Mouse (Mus musculus): ENCODE measurements around the gene Ndrg3. TPM values are rescaled to one million over a fixed set of nuclear protein-coding genes. Genes with fewer than 3 reads are reported as not detected.
"Not testable (repeated sequence)": the region's sequence is repeated elsewhere in the genome, so short reads cannot be mapped to it uniquely, and the experiment has no call there.

Ndrg3 gene
- polyA plus RNA-seq, 1 experiment from 2014 or later: 141 TPM

GRCm38 (mm10) chr2:156915559-156915958 lies 76.3 kb downstream of the Ndrg3 start:
- H3K9ac ChIP-seq: no peak overlapping the region
- no peak for ATAC-seq (ENCODE audit: low FRiP score, low read depth)
- no peak overlapping the region for H3K27ac ChIP-seq (replicated peaks)
- 90% methylated on average over 3 of the region's 3 CpGs for WGBS
- no peaks in the 10 kb centered on the region for H3K36me3 ChIP-seq
- H3K4me2 ChIP-seq: no peak overlapping the region
- no peaks in the 10 kb centered on the region for H3K9me3 ChIP-seq
- H3K4me3 ChIP-seq: no peak overlapping the region
- no peaks in the 10 kb centered on the region for H3K27me3 ChIP-seq
- no peaks in the 10 kb centered on the region for H3K4me1 ChIP-seq (replicated peaks)

DNA sequence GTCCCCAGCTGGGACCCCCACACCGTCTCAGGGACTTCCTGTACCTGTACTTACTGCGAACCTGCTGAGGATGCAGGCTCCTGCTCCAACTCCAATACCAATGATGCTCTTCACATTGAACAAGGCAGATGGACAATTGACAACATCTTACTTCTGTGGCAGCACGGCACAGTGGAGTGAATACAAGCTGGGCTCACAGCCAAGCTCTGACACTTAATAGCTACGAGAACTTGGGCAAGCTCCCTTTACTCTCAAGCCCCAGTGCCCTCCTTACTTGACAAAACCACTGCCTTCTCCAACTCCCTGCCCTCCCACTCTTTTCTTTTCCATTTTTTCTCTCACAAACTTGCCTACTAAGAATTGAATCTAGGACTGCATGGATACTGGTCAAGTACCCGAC lies 78.7 kb downstream of the Ndrg3 start:
- Histone ChIP-seq H3K9ac (no peak overlapping the region), H3K27me3 (no peaks in the 10 kb centered on the region), H3K36me3 (no peaks in the 10 kb centered on the region), H3K4me3 (no peak overlapping the region), H3K9me3 (no peaks in the 10 kb centered on the region), H3K4me2 (no peak overlapping the region), H3K4me1 (replicated peaks) (no peaks in the 10 kb centered on the region), H3K27ac (replicated peaks) (no peak overlapping the region)
- no peak for ATAC-seq (ENCODE audit: low FRiP score, low read depth)
- 73% methylated on average over 5 of the region's 5 CpGs for WGBS

DNA sequence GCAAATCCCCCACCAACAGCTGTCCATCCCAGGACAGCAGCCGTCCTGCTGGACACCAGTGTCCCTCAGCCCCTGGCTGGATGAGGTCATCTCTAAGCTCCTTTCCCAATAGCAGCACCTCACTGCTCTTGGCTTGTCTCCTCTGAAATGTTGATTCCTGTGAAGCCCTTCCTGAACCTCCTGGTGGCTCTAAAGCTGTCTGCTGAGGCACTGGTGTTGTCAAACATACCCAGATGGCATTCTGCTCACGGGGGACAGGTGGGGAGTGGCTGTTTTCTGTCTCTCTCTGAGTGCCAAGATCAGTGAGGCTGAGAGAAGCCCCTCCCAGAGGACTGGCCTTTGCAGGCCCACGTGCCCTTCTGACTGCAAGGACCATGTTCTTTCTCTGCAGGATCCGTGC lies 85.9 kb downstream of the Ndrg3 start:
- not testable (repeated sequence) for H3K9me3 ChIP-seq
- WGBS: 32% methylated on average over 4 of the region's 4 CpGs

GRCm38 (mm10) chr2:156904976-156905717 lies 86.7 kb downstream of the Ndrg3 start:
- H3K27ac ChIP-seq (replicated peaks): no peak overlapping the region
- H3K9ac ChIP-seq: no peak overlapping the region
- H3K4me2 ChIP-seq: no peak overlapping the region
- no peaks in the 10 kb centered on the region for H3K36me3 ChIP-seq
- H3K4me1 ChIP-seq (replicated peaks): no peaks in the 10 kb centered on the region
- H3K4me3 ChIP-seq: no peak overlapping the region
- 29% methylated on average over 6 of the region's 6 CpGs for WGBS
- H3K9me3 ChIP-seq: no peaks in the 10 kb centered on the region
- ATAC-seq (ENCODE audit: low FRiP score, low read depth): no peak
- no peaks in the 10 kb centered on the region for H3K27me3 ChIP-seq

More for the DNA sequence above, 85.9 kb downstream of the Ndrg3 start:
- H3K4me3 ChIP-seq; H3K4me2 ChIP-seq; H3K9ac ChIP-seq; H3K36me3 ChIP-seq; ATAC-seq (ENCODE audit: low FRiP score, low read depth); H3K27me3 ChIP-seq; H3K27ac ChIP-seq (replicated peaks); H3K4me1 ChIP-seq (replicated peaks): not testable (repeated sequence)

GRCm38 (mm10) chr2:156903367-156903766 lies 88.5 kb downstream of the Ndrg3 start:
- Histone ChIP-seq H3K9me3 (no peaks in the 10 kb centered on the region), H3K4me3 (no peak overlapping the region), H3K27me3 (no peaks in the 10 kb centered on the region), H3K4me1 (replicated peaks) (no peaks in the 10 kb centered on the region; the same call in 1 of the 2 replicates), H3K27ac (replicated peaks) (no peak overlapping the region), H3K4me2 (no peak overlapping the region), H3K36me3 (no peaks in the 10 kb centered on the region), H3K9ac (no peak overlapping the region)
- no peak for ATAC-seq (ENCODE audit: low FRiP score, low read depth)
- 45% methylated on average over 2 of the region's 2 CpGs for WGBS

- not testable (repeated sequence) for H3K27ac ChIP-seq (replicated peaks); H3K9ac ChIP-seq; ATAC-seq (ENCODE audit: low FRiP score, low read depth); H3K36me3 ChIP-seq; H3K4me1 ChIP-seq (replicated peaks); H3K4me3 ChIP-seq; H3K27me3 ChIP-seq; H3K9me3 ChIP-seq; H3K4me2 ChIP-seq
- 89% methylated on average over 4 of the region's 4 CpGs for WGBS
Measured at GRCm38 (mm10) chr2:156902411-156902810, 89.4 kb downstream of the Ndrg3 start.

GRCm38 (mm10) chr2:156901883-156902282 lies 90.0 kb downstream of the Ndrg3 start:
- no peak for ATAC-seq (ENCODE audit: low FRiP score, low read depth)
- Histone ChIP-seq H3K4me1 (replicated peaks) (no peaks in the 10 kb centered on the region; the same call in none of the 2 replicates), H3K4me3 (no peak overlapping the region), H3K27ac (replicated peaks) (no peak overlapping the region), H3K36me3 (no peaks in the 10 kb centered on the region), H3K9me3 (no peaks in the 10 kb centered on the region), H3K4me2 (no peak overlapping the region), H3K9ac (no peak overlapping the region), H3K27me3 (no peaks in the 10 kb centered on the region)
- WGBS: 77% methylated on average over 6 of the region's 6 CpGs

DNA sequence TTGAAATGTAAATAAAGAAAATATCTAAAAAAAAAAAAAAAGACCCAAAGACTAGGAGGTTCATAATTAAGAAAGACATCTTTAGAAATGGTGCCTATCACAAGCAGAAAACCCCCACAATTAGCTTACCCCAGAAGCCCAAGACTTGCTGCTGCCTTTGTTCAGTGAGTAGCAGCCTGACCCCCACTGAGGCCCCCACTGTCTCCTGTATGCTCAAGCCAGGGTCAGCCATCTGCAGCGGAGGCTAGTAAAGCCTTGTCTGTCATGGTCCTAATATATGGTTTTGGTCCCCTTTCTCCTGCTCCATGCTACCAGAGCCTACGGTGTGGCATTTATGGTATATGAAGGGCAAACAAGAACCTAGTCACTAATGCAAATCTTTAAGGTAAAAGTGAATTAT lies 90.5 kb downstream of the Ndrg3 start:
- no peaks in the 10 kb centered on the region for H3K9me3 ChIP-seq
- WGBS: 77% methylated on average over 2 of the region's 2 CpGs
- ATAC-seq (ENCODE audit: low FRiP score, low read depth): no peak
- no peak overlapping the region for H3K4me2 ChIP-seq
- no peak overlapping the region for H3K27ac ChIP-seq (replicated peaks)
- H3K4me3 ChIP-seq: no peak overlapping the region
- no peaks in the 10 kb centered on the region; the same call in none of the 2 replicates for H3K4me1 ChIP-seq (replicated peaks)
- H3K9ac ChIP-seq: no peak overlapping the region
- H3K27me3 ChIP-seq: no peaks in the 10 kb centered on the region
- H3K36me3 ChIP-seq: no peaks in the 10 kb centered on the region

DNA sequence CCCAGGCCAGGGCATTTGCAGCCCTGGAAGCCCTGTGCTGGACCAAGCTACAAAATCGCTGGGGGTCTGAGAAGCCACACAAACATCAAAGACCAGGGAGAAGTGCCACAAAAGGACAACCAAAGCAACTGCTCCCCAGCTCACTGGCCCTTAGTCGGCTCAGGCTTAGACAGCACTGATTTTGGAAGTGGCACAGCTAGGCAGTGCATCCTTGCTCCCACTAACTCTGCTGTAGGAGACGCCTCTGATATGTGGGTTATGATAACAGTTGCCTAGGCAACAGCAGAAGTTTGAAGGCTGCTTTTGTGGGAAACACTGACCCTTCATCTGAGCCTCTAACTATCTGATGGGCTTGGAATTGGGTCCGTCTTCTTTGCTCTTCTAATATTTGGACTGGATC lies 92.7 kb downstream of the Ndrg3 start:
- Histone ChIP-seq H3K27me3 (no peaks in the 10 kb centered on the region), H3K27ac (replicated peaks) (no peak overlapping the region), H3K4me2 (no peak overlapping the region), H3K9me3 (no peaks in the 10 kb centered on the region), H3K36me3 (no peaks in the 10 kb centered on the region), H3K4me3 (no peak overlapping the region), H3K9ac (no peak overlapping the region), H3K4me1 (replicated peaks) (no peaks in the 10 kb centered on the region; the same call in none of the 2 replicates)
- 75% methylated on average over 4 of the region's 4 CpGs for WGBS
- ATAC-seq (ENCODE audit: low FRiP score, low read depth): no peak

DNA sequence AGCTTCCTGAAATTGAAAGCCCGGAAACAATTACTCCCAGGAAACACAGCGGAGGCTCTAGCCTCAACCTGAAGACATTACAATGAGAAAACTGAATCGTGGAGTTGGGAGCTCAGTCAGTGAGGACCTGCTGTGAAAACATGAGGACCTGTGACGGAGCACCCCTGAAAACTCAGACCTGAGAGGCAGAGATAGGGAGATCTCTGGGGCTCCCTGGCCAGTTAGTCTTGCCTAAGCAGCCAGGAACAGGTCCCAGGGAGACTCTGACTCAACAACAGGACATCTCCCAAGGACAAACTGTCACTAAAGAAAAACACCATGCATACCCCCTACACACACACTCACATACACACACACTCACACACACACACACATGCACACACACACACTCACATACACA lies 93.5 kb downstream of the Ndrg3 start:
- Histone ChIP-seq H3K4me1 (replicated peaks) (no peaks in the 10 kb centered on the region; the same call in none of the 2 replicates), H3K4me2 (no peak overlapping the region), H3K9ac (no peak overlapping the region), H3K27me3 (no peaks in the 10 kb centered on the region), H3K9me3 (no peaks in the 10 kb centered on the region), H3K36me3 (no peaks in the 10 kb centered on the region), H3K27ac (replicated peaks) (0 out of 2 replicates have a peak overlapping the region, but pooled peaks have one; percentile 20), H3K4me3 (no peak overlapping the region)
- 59% methylated on average over 4 of the region's 4 CpGs for WGBS
- no peak for ATAC-seq (ENCODE audit: low FRiP score, low read depth)

GRCm38 (mm10) chr2:156897034-156897433 lies 94.8 kb downstream of the Ndrg3 start:
- Histone ChIP-seq H3K4me1 (replicated peaks) (peaks cover 12% of the 10 kb centered on the region), H3K36me3 (no peaks in the 10 kb centered on the region), H3K9me3 (no peaks in the 10 kb centered on the region), H3K4me3 (no peak overlapping the region), H3K9ac (no peak overlapping the region), H3K4me2 (no peak overlapping the region), H3K27me3 (no peaks in the 10 kb centered on the region), H3K27ac (replicated peaks) (no peak overlapping the region)
- ATAC-seq (ENCODE audit: low FRiP score, low read depth): no peak
- 79% methylated on average over 9 of the region's 9 CpGs for WGBS

DNA sequence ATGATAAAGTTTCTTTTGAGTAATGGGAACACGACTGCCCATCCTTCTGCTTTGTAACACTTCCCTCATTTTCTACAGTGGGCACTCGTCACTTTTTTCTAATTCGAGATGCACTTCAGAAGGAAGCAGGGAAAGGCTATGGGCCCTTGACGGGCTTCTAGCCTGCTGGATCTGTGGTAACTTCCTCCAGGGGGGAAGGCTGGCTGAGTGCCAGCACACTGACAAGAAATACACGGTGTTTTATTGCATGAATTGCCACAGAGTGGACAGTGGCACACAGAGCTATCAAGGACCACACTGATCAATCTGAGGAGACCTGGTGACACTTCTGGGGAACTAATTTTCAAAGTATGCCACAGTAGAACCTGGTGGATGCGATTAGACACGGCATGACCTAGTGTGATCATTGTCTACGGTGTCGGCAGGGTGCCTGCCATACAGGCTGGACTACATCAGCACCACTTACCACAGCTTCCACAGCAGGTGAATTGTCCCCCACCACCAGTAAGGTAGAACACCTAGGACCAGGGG lies 95.4 kb downstream of the Ndrg3 start:
- peaks cover 14% of the 10 kb centered on the region for H3K4me1 ChIP-seq (replicated peaks)
- H3K27ac ChIP-seq (replicated peaks): no peak overlapping the region
- H3K27me3 ChIP-seq: no peaks in the 10 kb centered on the region
- H3K4me3 ChIP-seq: no peak overlapping the region
- ATAC-seq (ENCODE audit: low FRiP score, low read depth): no peak
- H3K9me3 ChIP-seq: no peaks in the 10 kb centered on the region
- 76% methylated on average over 9 of the region's 9 CpGs for WGBS
- no peak overlapping the region for H3K4me2 ChIP-seq
- H3K36me3 ChIP-seq: no peaks in the 10 kb centered on the region
- H3K9ac ChIP-seq: no peak overlapping the region
